Mouse (Mus musculus): ENCODE measurements around the gene Kctd13. TPM values are rescaled to one million over a fixed set of nuclear protein-coding genes. Genes with fewer than 3 reads are reported as not detected.

Gene Kctd13
- total RNA-seq, 2 experiments from 2014 or later, result 18.6 to 22.1 TPM

DNA sequence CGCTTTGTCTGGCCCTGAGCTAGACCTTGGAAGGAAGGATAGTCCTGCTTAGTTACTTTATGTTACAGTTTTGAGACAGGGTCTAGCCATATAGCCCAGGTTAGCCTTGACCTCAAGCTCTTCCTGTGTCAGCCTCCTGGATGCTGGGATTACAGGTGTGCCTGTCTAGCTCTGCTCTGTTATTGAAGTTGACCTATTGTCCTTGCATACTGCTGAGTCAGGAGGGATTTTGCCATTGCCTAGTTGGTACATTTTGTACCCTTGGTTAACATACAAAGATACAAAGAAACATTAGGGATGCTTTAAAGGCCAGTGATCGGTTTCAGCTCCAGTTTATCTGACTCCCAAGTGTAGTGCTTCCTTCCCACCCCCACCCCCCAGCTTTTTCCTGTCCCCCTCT, 4.0 kb downstream of the Kctd13 start:
- no peak for ATAC-seq (replicated peaks; ENCODE audit: low FRiP score, low TSS enrichment, poor library complexity, severe bottlenecking)

- ATAC-seq (replicated peaks; ENCODE audit: low FRiP score, low TSS enrichment, poor library complexity, severe bottlenecking), result no peak
Measured at GRCm38 (mm10) chr7:126941171-126941570, 12.5 kb downstream of the Kctd13 start.

DNA sequence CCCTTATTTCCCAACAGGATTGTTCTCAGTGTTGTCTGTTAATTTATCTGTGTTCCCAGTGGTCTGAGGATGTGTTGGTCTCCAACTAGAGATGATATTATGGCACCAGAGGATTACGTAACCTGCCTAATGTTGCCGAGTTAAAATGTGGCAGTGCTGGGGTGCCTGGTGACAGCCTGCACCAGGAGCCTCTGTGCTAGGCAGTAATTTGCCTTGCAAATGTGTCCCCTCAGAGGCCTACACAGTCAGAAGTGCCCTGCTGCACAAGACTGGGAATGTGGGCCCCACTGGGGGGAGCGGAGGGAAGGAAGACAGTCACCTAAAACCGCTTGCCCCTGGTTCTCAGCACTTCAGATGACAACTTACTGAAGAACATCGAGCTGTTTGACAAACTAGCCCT, 13.1 kb downstream of the Kctd13 start:
- ATAC-seq (replicated peaks; ENCODE audit: low FRiP score, low TSS enrichment, poor library complexity, severe bottlenecking), result no peak

DNA sequence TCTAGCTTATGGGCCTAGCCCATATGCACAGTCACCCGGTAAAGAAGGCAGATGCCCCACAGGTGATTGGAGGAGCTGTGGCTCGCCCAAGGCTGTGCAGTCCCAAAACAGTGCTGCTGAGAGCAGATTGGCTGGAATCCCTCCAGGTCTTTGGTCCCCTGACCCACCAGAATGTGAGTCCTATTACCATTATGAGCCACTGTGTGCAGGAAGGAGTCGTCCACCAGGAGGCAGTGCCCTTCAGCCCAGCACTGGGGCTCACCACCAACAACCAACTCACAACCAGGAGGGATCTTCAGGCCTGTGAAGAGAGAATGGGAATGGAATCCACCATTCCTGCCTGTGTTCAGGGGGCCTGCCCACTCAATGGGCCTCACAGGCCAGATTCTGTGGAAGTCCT, 17.9 kb downstream of the Kctd13 start:
- ATAC-seq (replicated peaks; ENCODE audit: low FRiP score, low TSS enrichment, poor library complexity, severe bottlenecking), result peak; percentile 43; the same call in 1 of the 2 replicates

- no peak for ATAC-seq (replicated peaks; ENCODE audit: low FRiP score, low TSS enrichment, poor library complexity, severe bottlenecking)
Measured at GRCm38 (mm10) chr7:126948626-126949025, 19.9 kb downstream of the Kctd13 start.

GRCm38 (mm10) chr7:126949403-126949792, 20.7 kb downstream of the Kctd13 start, which contains the start of gene Asphd1:
Gene Asphd1, minus strand, starts transcription at chr7:126949582.
- no peak for ATAC-seq (replicated peaks; ENCODE audit: low FRiP score, low TSS enrichment, poor library complexity, severe bottlenecking)

DNA sequence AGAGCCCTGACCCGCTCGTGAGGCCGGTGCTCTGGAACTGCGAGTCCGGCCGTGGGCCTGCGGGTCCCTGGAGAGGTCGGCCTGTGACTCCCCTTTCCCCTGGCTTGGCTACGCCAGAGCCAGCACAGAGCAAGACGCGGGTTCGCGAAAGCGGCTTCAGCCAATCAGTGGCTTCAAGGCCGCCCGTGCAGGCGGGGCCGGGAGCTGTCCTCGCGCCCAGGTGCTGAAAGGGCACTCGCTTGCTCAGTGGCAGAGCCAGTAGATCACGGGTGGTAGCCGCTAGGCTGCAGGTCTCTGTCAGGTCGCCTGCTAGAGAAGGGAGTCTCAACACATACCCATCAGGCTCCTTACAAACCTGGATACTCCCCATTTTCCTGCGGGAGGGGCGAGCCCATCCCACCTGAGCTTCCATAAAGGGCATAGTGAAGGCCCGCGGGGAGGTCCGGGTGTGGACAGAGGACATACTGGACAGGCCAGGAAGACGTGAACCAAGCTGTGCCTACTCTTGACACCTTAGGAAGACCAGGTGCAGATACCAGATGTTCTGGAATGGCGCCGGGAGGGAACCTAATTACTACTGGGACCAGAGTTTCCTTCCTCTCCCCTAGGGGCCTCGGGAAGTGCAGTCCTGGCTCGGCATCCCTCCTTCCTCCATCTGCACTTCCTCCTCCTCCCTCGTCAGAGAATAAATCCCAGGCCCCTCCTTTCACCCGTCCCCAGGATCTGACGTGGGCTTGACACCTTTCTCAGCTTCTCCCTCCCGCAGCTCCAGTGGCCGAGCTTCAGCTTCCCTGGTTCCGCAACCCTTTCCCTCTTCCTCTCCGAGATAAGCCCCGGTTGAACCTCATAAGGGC, 21.3 kb downstream of the Kctd13 start, which contains the start of gene Sez6l2:
Gene Sez6l2 (plus strand): TSS at position 771 of the 854 bp plus-strand sequence.
- peak; percentile 83 for ATAC-seq (replicated peaks; ENCODE audit: low FRiP score, low TSS enrichment, poor library complexity, severe bottlenecking)

DNA sequence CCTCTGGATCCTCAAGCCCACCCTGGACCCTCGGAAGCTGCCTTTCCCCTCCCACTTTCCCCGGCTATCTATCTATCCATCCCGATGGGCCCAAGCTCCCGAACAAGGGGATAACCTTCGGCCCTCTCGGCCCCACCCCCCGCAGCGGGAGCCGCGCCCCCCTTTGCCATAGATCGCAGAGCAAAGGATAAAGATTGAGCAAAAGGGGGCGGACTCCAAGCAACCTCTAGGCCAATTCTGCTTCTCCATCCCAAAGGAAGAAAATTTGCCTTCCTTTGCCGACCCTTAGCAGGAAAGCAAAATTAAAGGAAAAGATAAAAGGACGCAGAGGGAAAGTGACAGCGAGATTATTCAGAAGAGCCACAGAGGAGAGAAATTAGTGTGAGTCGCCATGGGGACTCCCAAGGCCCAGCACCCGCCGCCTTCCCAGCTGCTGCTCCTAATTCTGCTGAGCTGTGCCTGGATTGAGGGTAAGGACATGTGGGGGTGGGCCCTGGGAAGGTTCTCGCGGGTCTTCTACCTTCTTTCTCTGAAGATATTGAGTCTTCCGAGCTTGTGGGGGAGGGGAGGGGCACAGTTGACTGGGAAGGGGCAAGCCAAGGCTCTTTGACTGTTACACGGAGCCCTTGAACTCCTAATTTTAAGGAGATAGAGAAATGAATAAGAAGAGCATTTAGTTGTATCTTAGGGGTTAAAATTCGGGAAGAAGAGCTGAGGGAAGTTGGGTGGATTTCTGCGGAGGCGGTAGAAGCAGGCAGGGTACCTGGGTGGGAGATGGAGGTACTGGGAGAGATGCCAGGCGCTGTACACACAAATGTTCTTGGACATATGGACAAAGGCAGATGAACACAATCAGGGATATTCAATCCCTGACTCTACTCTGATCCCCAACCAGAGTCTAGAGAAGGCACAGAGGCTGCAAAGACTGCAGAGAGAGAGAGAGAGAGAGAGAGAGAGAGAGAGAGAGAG, 22.3 kb downstream of the Kctd13 start:
- no peak for ATAC-seq (replicated peaks; ENCODE audit: low FRiP score, low TSS enrichment, poor library complexity, severe bottlenecking)

- ATAC-seq (replicated peaks; ENCODE audit: low FRiP score, low TSS enrichment, poor library complexity, severe bottlenecking), result no peak
Measured at GRCm38 (mm10) chr7:126951741-126952140, 23.1 kb downstream of the Kctd13 start.

DNA sequence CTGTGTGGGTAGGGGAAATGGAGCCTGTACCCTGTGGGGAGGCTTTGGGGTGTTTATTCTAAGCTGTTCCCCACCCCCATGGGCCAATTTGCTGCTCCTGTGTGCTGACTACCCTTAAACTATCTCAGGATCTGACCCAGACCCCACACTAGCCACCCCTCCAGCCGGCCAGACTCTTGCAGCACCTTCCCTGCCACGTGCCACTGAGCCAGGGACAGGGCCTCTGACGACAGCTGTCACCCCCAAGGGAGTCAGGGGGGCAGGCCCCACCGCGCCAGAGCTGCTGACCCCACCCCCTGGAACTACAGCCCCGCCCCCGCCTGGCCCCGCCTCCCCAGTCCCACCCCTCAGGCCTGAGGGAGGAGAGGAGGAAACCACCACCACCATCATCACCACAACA, 24.0 kb downstream of the Kctd13 start:
- no peak for ATAC-seq (replicated peaks; ENCODE audit: low FRiP score, low TSS enrichment, poor library complexity, severe bottlenecking)

DNA sequence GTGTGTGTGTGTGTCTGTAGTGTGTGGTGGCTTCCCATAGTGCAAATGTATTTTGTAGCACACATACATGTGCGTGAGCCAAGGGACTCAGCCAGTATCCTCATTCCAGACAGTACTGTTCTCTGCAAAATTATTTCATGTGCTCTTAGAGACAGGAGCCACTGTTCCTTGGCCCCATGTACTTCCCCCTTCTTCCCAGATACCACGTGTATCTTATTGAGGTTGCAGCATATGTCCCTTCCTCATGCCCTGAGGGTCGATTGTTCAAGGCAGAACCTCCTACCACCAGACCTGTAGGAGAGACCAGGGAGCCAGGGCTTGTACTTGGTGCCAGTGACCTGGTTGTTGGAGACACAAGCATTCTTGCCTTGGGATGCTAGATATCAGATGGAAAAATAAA, 26.4 kb downstream of the Kctd13 start:
- no peak for ATAC-seq (replicated peaks; ENCODE audit: low FRiP score, low TSS enrichment, poor library complexity, severe bottlenecking)

GRCm38 (mm10) chr7:126959780-126960179, 31.1 kb downstream of the Kctd13 start:
- ATAC-seq (replicated peaks; ENCODE audit: low FRiP score, low TSS enrichment, poor library complexity, severe bottlenecking), result no peak

GRCm38 (mm10) chr7:126961095-126961494, 32.4 kb downstream of the Kctd13 start:
- no peak for ATAC-seq (replicated peaks; ENCODE audit: low FRiP score, low TSS enrichment, poor library complexity, severe bottlenecking)

GRCm38 (mm10) chr7:126961965-126962364, 33.3 kb downstream of the Kctd13 start:
- ATAC-seq (replicated peaks; ENCODE audit: low FRiP score, low TSS enrichment, poor library complexity, severe bottlenecking), result no peak

- ATAC-seq (replicated peaks; ENCODE audit: low FRiP score, low TSS enrichment, poor library complexity, severe bottlenecking), result no peak; the same call in 1 of the 2 replicates
Measured at GRCm38 (mm10) chr7:126963548-126964286, 35.0 kb downstream of the Kctd13 start.

GRCm38 (mm10) chr7:126965568-126965967, 36.9 kb downstream of the Kctd13 start:
- ATAC-seq (replicated peaks; ENCODE audit: low FRiP score, low TSS enrichment, poor library complexity, severe bottlenecking), result 0 out of 2 replicates have a peak, but pooled peaks have one; percentile 28

DNA sequence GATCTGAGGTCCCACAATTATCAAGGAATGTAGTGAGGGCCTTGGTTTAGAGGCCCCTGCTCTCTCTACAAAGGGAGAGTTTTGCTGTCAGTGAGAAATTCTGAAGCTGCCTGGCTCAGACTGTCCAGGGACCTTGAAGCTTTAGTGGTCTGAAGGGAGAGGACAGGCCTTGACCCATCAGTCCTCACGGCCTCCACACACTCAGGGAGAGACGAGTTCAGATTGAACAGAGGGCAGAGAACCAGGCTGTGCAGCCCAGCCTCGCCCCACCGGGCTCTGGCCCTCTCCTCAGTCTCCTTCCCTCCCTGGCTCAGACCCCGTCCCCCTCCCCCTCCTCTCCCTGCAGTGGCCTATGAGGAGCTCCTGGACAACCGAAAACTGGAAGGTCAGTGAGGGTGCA, 38.7 kb downstream of the Kctd13 start:
- ATAC-seq (replicated peaks; ENCODE audit: low FRiP score, low TSS enrichment, poor library complexity, severe bottlenecking), result no peak

DNA sequence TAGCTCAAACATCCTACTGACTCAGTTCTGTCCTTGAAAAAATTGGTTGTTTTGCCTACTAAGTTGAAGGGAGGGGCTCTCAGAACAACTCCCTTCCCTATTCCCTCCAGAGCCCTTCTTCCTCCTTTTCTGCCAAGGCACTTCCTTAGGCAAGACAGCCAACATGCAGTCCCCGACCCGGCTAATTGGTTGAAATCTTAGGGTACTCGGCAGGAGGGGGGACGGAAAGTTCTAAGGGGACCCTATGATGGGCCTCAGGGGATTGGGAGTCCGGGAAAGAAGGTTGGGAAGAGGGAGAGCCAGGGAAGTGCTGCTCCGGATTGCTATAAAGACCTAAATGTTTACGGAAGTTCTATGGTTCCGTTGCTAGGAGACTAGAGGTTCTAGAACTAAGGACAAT, 46.8 kb downstream of the Kctd13 start:
- ATAC-seq (replicated peaks; ENCODE audit: low FRiP score, low TSS enrichment, poor library complexity, severe bottlenecking), result no peak

- no peak for ATAC-seq (replicated peaks; ENCODE audit: low FRiP score, low TSS enrichment, poor library complexity, severe bottlenecking)
Measured at GRCm38 (mm10) chr7:126975893-126975949, 47.0 kb downstream of the Kctd13 start, which contains the start of gene Cdipt. Gene Cdipt, plus strand, starts transcription at chr7:126975914.
